Mouse (Mus musculus) thymus, adult 2 months (tissue): ENCODE data around the gene Ppid.

Experiments
- CTCF ChIP-seq: fragments of 200-500 bp; IDR thresholded peaks from 2 replicates; pipeline ENCODE4 v1.5.1; 2012; ENCODE audit warnings: mild to moderate bottlenecking, control low read depth, low read length, moderate library complexity, borderline replicate concordance; ENCODE audit not compliant: control insufficient read depth, poor library complexity, insufficient read depth; ENCODE audit errors: extremely low read depth
- POLR2A ChIP-seq: fragments of 200-500 bp; IDR thresholded peaks from 2 replicates; pipeline ENCODE4 v1.6.1; 2012; ENCODE audit warnings: mild to moderate bottlenecking, low read length, control low read depth, moderate library complexity; ENCODE audit not compliant: control insufficient read depth, poor library complexity, insufficient read depth; ENCODE audit errors: extremely low read depth

GRCm38 (mm10) chr3:79591793-79592471 lies 790 bp downstream of the Ppid start:
- TF ChIP-seq POLR2A = no peak
- TF ChIP-seq CTCF = no peak
